Mouse (Mus musculus) ES-Bruce4 (cell line): ENCODE measurements around the gene Cpb2.

Experiments used
- CTCF ChIP-seq: IDR thresholded peaks from one replicate; pipeline ENCODE4 v1.8.1; 2011; ENCODE audit warnings: low read depth, low read length
- POLR2A ChIP-seq: IDR thresholded peaks from one replicate; pipeline ENCODE4 v1.8.1; 2011; ENCODE audit warnings: low read length; ENCODE audit not compliant: insufficient read depth

DNA sequence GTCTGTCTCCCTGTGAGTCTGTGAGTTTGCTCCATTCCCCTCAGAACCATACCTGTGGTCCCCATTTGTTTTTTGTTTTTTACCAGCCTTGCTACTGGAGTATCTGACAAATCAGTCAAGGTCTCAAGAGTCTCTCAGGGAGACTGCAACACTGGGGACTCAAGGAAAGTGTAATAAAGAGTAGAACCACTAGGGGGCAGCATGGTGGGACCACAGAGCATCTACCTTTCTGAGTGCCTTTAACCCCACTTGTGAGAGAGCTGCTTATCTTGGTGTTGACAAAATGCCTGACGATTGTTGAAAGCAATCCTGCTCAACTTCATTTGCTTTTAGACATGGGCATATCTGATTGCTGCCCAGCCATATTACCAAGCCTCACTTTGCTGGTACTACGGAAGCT is 12.3 kb upstream of the Cpb2 start:
- TF ChIP-seq CTCF (peak; percentile 9), POLR2A (no peak)
